Mouse (Mus musculus): ENCODE measurements at regions not wholly inside any gene's neighbourhood (a gene's known extent, or its start where the extent isn't known, plus 50 kb on each side); places are given as distances from the start of the nearest gene placed in this dataset.
"Not testable (repeated sequence)": the region's sequence is repeated elsewhere in the genome, so short reads cannot be mapped to it uniquely, and the experiment has no call there.

GRCm38 (mm10) chr12:54519370-54519769, 137.0 kb downstream of the Sptssa start:
- no peaks in the 10 kb centered on the region for H3K36me3 ChIP-seq (ENCODE audit: insufficient read depth)
- H3K9me3 ChIP-seq (ENCODE audit: low read length) = no peaks in the 10 kb centered on the region
- no peak overlapping the region for H3K4me3 ChIP-seq (ENCODE audit: low read depth, low read length)
- H3K4me2 ChIP-seq (ENCODE audit: low read depth) = no peak overlapping the region
- H3K27me3 ChIP-seq (ENCODE audit: insufficient read depth, low read length) = no peaks in the 10 kb centered on the region
- H3K27ac ChIP-seq (ENCODE audit: low read depth, low read length) = no peak overlapping the region
- 86% methylated on average over 3 of the region's 3 CpGs for WGBS
- no peak overlapping the region for H3K9ac ChIP-seq
- H3K4me1 ChIP-seq (ENCODE audit: insufficient read depth) = no peaks in the 10 kb centered on the region
- no peak for TF ChIP-seq CTCF (IDR thresholded peaks at IDR 0.05; ENCODE audit: low read depth)
- DNase-seq (no peak), ATAC-seq (no peak)

GRCm38 (mm10) chr12:54517265-54517664, 139.1 kb downstream of the Sptssa start:
- no peaks in the 10 kb centered on the region for H3K9me3 ChIP-seq (ENCODE audit: low read length)
- no peak overlapping the region for H3K9ac ChIP-seq
- no peak overlapping the region for H3K27ac ChIP-seq (ENCODE audit: low read depth, low read length)
- no peak overlapping the region for H3K4me2 ChIP-seq (ENCODE audit: low read depth)
- DNase-seq (no peak), ATAC-seq (no peak)
- no peaks in the 10 kb centered on the region for H3K4me1 ChIP-seq (ENCODE audit: insufficient read depth)
- TF ChIP-seq CTCF (IDR thresholded peaks at IDR 0.05; ENCODE audit: low read depth) = no peak
- 68% methylated on average over 3 of the region's 3 CpGs for WGBS
- no peaks in the 10 kb centered on the region for H3K27me3 ChIP-seq (ENCODE audit: insufficient read depth, low read length)
- H3K4me3 ChIP-seq (ENCODE audit: low read depth, low read length) = no peak overlapping the region
- H3K36me3 ChIP-seq (ENCODE audit: insufficient read depth) = no peaks in the 10 kb centered on the region

GRCm38 (mm10) chr12:54516463-54516862, 139.9 kb downstream of the Sptssa start:
- TF ChIP-seq CTCF (IDR thresholded peaks at IDR 0.05; ENCODE audit: low read depth) = no peak
- no peak overlapping the region for H3K4me2 ChIP-seq (ENCODE audit: low read depth)
- DNase-seq = no peak
- 76% methylated on average over 3 of the region's 3 CpGs for WGBS
- H3K4me3 ChIP-seq (ENCODE audit: low read depth, low read length) = no peak overlapping the region
- H3K4me1 ChIP-seq (ENCODE audit: insufficient read depth) = no peaks in the 10 kb centered on the region
- no peak overlapping the region for H3K9ac ChIP-seq
- ATAC-seq = no peak
- H3K9me3 ChIP-seq (ENCODE audit: low read length) = no peaks in the 10 kb centered on the region
- no peaks in the 10 kb centered on the region for H3K27me3 ChIP-seq (ENCODE audit: insufficient read depth, low read length)
- no peak overlapping the region for H3K27ac ChIP-seq (ENCODE audit: low read depth, low read length)
- no peaks in the 10 kb centered on the region for H3K36me3 ChIP-seq (ENCODE audit: insufficient read depth)

- H3K27ac ChIP-seq (ENCODE audit: low read depth, low read length); H3K4me2 ChIP-seq (ENCODE audit: low read depth); H3K4me1 ChIP-seq (ENCODE audit: insufficient read depth); H3K9ac ChIP-seq; ATAC-seq; DNase-seq; H3K27me3 ChIP-seq (ENCODE audit: insufficient read depth, low read length); H3K9me3 ChIP-seq (ENCODE audit: low read length); H3K36me3 ChIP-seq (ENCODE audit: insufficient read depth); H3K4me3 ChIP-seq (ENCODE audit: low read depth, low read length): not testable (repeated sequence)
- WGBS = 46% methylated on average over 4 of the region's 4 CpGs
Observed at GRCm38 (mm10) chr12:54516039-54516438, 140.3 kb downstream of the Sptssa start.

- Histone ChIP-seq H3K9ac (no peak overlapping the region), H3K4me3 (ENCODE audit: low read depth, low read length) (no peak overlapping the region), H3K27ac (ENCODE audit: low read depth, low read length) (no peak overlapping the region), H3K4me1 (ENCODE audit: insufficient read depth) (no peaks in the 10 kb centered on the region), H3K4me2 (ENCODE audit: low read depth) (no peak overlapping the region), H3K27me3 (ENCODE audit: insufficient read depth, low read length) (no peaks in the 10 kb centered on the region), H3K9me3 (ENCODE audit: low read length) (no peaks in the 10 kb centered on the region), H3K36me3 (ENCODE audit: insufficient read depth) (no peaks in the 10 kb centered on the region)
- 38% methylated on average over 6 of the region's 6 CpGs for WGBS
- no peak for TF ChIP-seq CTCF (IDR thresholded peaks at IDR 0.05; ENCODE audit: low read depth)
- ATAC-seq (no peak), DNase-seq (no peak)
Observed at GRCm38 (mm10) chr12:54509903-54510302, 146.5 kb downstream of the Sptssa start.

- WGBS = 95% methylated on average over 7 of the region's 7 CpGs
- TF ChIP-seq CTCF (IDR thresholded peaks at IDR 0.05; ENCODE audit: low read depth) = no peak
- Histone ChIP-seq H3K4me1 (ENCODE audit: insufficient read depth) (no peaks in the 10 kb centered on the region), H3K9me3 (ENCODE audit: low read length) (no peaks in the 10 kb centered on the region), H3K9ac (no peak overlapping the region), H3K4me2 (ENCODE audit: low read depth) (no peak overlapping the region), H3K4me3 (ENCODE audit: low read depth, low read length) (no peak overlapping the region), H3K36me3 (ENCODE audit: insufficient read depth) (no peaks in the 10 kb centered on the region), H3K27ac (ENCODE audit: low read depth, low read length) (no peak overlapping the region), H3K27me3 (ENCODE audit: insufficient read depth, low read length) (no peaks in the 10 kb centered on the region)
- ATAC-seq (no peak), DNase-seq (no peak)
Observed at GRCm38 (mm10) chr12:54502775-54503174, 153.6 kb downstream of the Sptssa start.

GRCm38 (mm10) chr12:54499963-54500362, 156.4 kb downstream of the Sptssa start:
- ATAC-seq = no peak
- Histone ChIP-seq H3K4me2 (ENCODE audit: low read depth) (no peak overlapping the region), H3K27ac (ENCODE audit: low read depth, low read length) (no peak overlapping the region), H3K4me1 (ENCODE audit: insufficient read depth) (no peaks in the 10 kb centered on the region), H3K4me3 (ENCODE audit: low read depth, low read length) (no peak overlapping the region), H3K9me3 (ENCODE audit: low read length) (no peaks in the 10 kb centered on the region), H3K9ac (no peak overlapping the region), H3K27me3 (ENCODE audit: insufficient read depth, low read length) (no peaks in the 10 kb centered on the region), H3K36me3 (ENCODE audit: insufficient read depth) (no peaks in the 10 kb centered on the region)
- no peak for DNase-seq
- no peak for TF ChIP-seq CTCF (IDR thresholded peaks at IDR 0.05; ENCODE audit: low read depth)
- 76% methylated on average over 3 of the region's 3 CpGs for WGBS
